Mouse (Mus musculus) midbrain, postnatal 0 days (tissue): ENCODE measurements around the gene Rad52. TPM values are rescaled to one million over a fixed set of nuclear protein-coding genes. Genes with fewer than 3 reads are reported as not detected.
A peak's percentile ranks its signal among the peaks of the same experiment; 100 is the strongest.

Experiments used
- ATAC-seq: fragments of 200-750 bp; cut with Nextera tagmentation; 2 replicates; pipeline ENCODE4 v1.8.0; 2017; ENCODE audit warnings: moderate number of reproducible peaks, mild to moderate bottlenecking, moderate TSS enrichment, moderate library complexity; ENCODE audit not compliant: low FRiP score
- DNase-seq: peaks from one replicate; pipeline ENCODE4 v3.0.0-alpha.2; 2015; ENCODE audit warnings: low spot score
- H3K27ac ChIP-seq: fragments of 300-500 bp; sonication (generic); 2 replicates; pipeline ENCODE4 v1.5.1; 2014; ENCODE audit warnings: low read depth, mild to moderate bottlenecking, low read length, mixed read lengths
- H3K27me3 ChIP-seq: fragments of 300-500 bp; sonication (generic); 2 replicates; pipeline ENCODE4 v1.6.1; 2014; ENCODE audit warnings: low read length, control low read depth, mixed read lengths; ENCODE audit not compliant: insufficient read depth
- H3K36me3 ChIP-seq: fragments of 300-500 bp; sonication (generic); 2 replicates; pipeline ENCODE4 v1.6.1; 2014; ENCODE audit warnings: low read length, control low read depth, mixed read lengths; ENCODE audit not compliant: insufficient read depth
- H3K4me1 ChIP-seq: fragments of 300-500 bp; sonication (generic); 2 replicates; pipeline ENCODE4 v1.6.1; 2014; ENCODE audit warnings: mild to moderate bottlenecking, control low read depth, antibody characterized with exemption, low read length, mixed read lengths; ENCODE audit not compliant: insufficient read depth
- H3K4me2 ChIP-seq: fragments of 300-500 bp; sonication (generic); 2 replicates; pipeline ENCODE4 v1.6.1; 2014; ENCODE audit warnings: low read depth, mild to moderate bottlenecking, low read length, mixed read lengths; ENCODE audit not compliant: poor library complexity, severe bottlenecking
- H3K4me3 ChIP-seq: fragments of 300-500 bp; sonication (generic); 2 replicates; pipeline ENCODE4 v1.5.1; 2014; ENCODE audit warnings: low read depth, mild to moderate bottlenecking, low read length, moderate library complexity
- H3K9ac ChIP-seq: fragments of 300-500 bp; sonication (generic); replicated peaks from 2 replicates; pipeline ENCODE4 v1.6.1; 2014; ENCODE audit warnings: mild to moderate bottlenecking, low read length, moderate library complexity, mixed read lengths; ENCODE audit not compliant: poor library complexity, severe bottlenecking
- H3K9me3 ChIP-seq: fragments of 300-500 bp; sonication (generic); 2 replicates; pipeline ENCODE4 v1.6.1; 2016; ENCODE audit warnings: low read length, control low read depth
- CTCF ChIP-seq: IDR thresholded peaks from 2 replicates; pipeline ENCODE4 v1.5.1; 2016; ENCODE audit warnings: antibody characterized with exemption, mild to moderate bottlenecking
- WGBS: fragments of 180-500 bp; shearing (Covaris S2); extraction: QIAGEN DNeasy Blood & Tissue Kit; methylation state at CpG from one replicate; pipeline ENCODE4 v1.1.7; 2014; 5-methylcytosine and 5-hydroxymethylcytosine counted together
- polyA plus RNA-seq: library from polyadenylated mRNA; unstranded; fragments of >200 nt; fragmentation: Nextera tagmentation; extraction: Ambion mirVana; gene quantifications from 2 replicates; pipeline ENCODE4 v1.2.1, GENCODE M21; 2015
- total RNA-seq: library from RNA; depleted of rRNA; stranded (reverse); fragments of >200 nt; gene quantifications from 2 replicates; pipeline ENCODE4 v1.2.3, GENCODE M21; 2014; rRNA removed

Rad52 gene
- total and polyA plus RNA-seq, 2 experiments from 2014 or later, result 20.0 to 32.8 TPM

- 91% methylated on average over 16 of the region's 16 CpGs for WGBS
- H3K27me3 ChIP-seq, result no peaks in the 10 kb centered on the region
- DNase-seq, result no peak
- H3K4me3 ChIP-seq, result no peak overlapping the region
- H3K4me1 ChIP-seq, result no peaks in the 10 kb centered on the region
- H3K4me2 ChIP-seq, result no peak overlapping the region
- no peak overlapping the region for H3K27ac ChIP-seq
- TF ChIP-seq CTCF, result no peak
- no peaks in the 10 kb centered on the region for H3K9me3 ChIP-seq
- H3K36me3 ChIP-seq, result peaks cover 60% of the 10 kb centered on the region
- no peak for ATAC-seq
- no peak overlapping the region for H3K9ac ChIP-seq
Observed at GRCm38 (mm10) chr6:119918561-119919181, 16.2 kb downstream of the Rad52 start.

GRCm38 (mm10) chr6:119922136-119922535, 19.6 kb downstream of the Rad52 start:
- peaks cover 66% of the 10 kb centered on the region for H3K36me3 ChIP-seq

GRCm38 (mm10) chr6:119922544-119922943, 20.0 kb downstream of the Rad52 start:
- 95% methylated on average over 4 of the region's 4 CpGs for WGBS
- TF ChIP-seq CTCF, result no peak

More at GRCm38 (mm10) chr6:119922136-119922535, 19.6 kb downstream of the Rad52 start:
- no peak for ATAC-seq
- H3K27me3 ChIP-seq, result no peaks in the 10 kb centered on the region
- no peak overlapping the region for H3K9ac ChIP-seq
- no peaks in the 10 kb centered on the region for H3K4me1 ChIP-seq
- H3K27ac ChIP-seq, result no peak overlapping the region
- TF ChIP-seq CTCF, result no peak
- H3K4me3 ChIP-seq, result no peak overlapping the region
- 88% methylated on average over 3 of the region's 3 CpGs for WGBS
- no peak for DNase-seq
- H3K4me2 ChIP-seq, result no peak overlapping the region
- H3K9me3 ChIP-seq, result no peaks in the 10 kb centered on the region

GRCm38 (mm10) chr6:119924235-119925005, 21.9 kb downstream of the Rad52 start:
- Histone ChIP-seq H3K4me3 (no peak overlapping the region), H3K27me3 (no peaks in the 10 kb centered on the region), H3K4me1 (no peaks in the 10 kb centered on the region), H3K9me3 (no peaks in the 10 kb centered on the region), H3K27ac (no peak overlapping the region), H3K4me2 (no peak overlapping the region), H3K36me3 (peaks cover 67% of the 10 kb centered on the region), H3K9ac (no peak overlapping the region)
- WGBS, result 50% methylated on average over 4 of the region's 4 CpGs
- TF ChIP-seq CTCF, result peak; percentile 72
- peak; percentile 62 for DNase-seq
- no peak for ATAC-seq

More at GRCm38 (mm10) chr6:119922544-119922943, 20.0 kb downstream of the Rad52 start:
- peaks cover 70% of the 10 kb centered on the region for H3K36me3 ChIP-seq
- H3K4me3 ChIP-seq, result no peak overlapping the region
- H3K9ac ChIP-seq, result no peak overlapping the region
- DNase-seq (no peak), ATAC-seq (no peak)
- H3K4me2 ChIP-seq, result no peak overlapping the region
- no peaks in the 10 kb centered on the region for H3K27me3 ChIP-seq
- no peak overlapping the region for H3K27ac ChIP-seq
- no peaks in the 10 kb centered on the region for H3K9me3 ChIP-seq
- no peaks in the 10 kb centered on the region for H3K4me1 ChIP-seq

Other genes starting within 250 kb of the Rad52 start
- gene Erc1, start 54.5 kb upstream of the Rad52 start, total RNA-seq, result 90.0 and 102 TPM in 2 replicates
- 48.1 and 56.1 TPM in 2 replicates for gene Erc1, start 54.5 kb upstream of the Rad52 start, polyA plus RNA-seq
- 122 and 143 TPM in 2 replicates for gene Wnk1, start 136.0 kb downstream of the Rad52 start, total RNA-seq
- 29.5 and 43.4 TPM in 2 replicates for gene Wnk1, start 136.0 kb downstream of the Rad52 start, polyA plus RNA-seq
- not detected in 2 replicates for gene Ninj2, start 190.7 kb downstream of the Rad52 start, total RNA-seq
- gene Ninj2, start 190.7 kb downstream of the Rad52 start, polyA plus RNA-seq, result not detected in 2 replicates